Mouse (Mus musculus): ENCODE results near the gene Cxcl15. TPM values are rescaled to one million over a fixed set of nuclear protein-coding genes. Genes with fewer than 3 reads are reported as not detected.
"Not testable (repeated sequence)": the region's sequence is repeated elsewhere in the genome, so short reads cannot be mapped to it uniquely, and the experiment has no call there.

Cxcl15 gene
- total and polyA plus RNA-seq, 2 experiments from 2014 or later, result not detected

GRCm38 (mm10) chr5:90789306-90790073 lies 4.8 kb upstream of the Cxcl15 start:
- Histone ChIP-seq H3K36me3 (ENCODE audit: insufficient read depth) (no peaks in the 10 kb centered on the region), H3K4me2 (ENCODE audit: low read depth) (no peak overlapping the region), H3K4me3 (ENCODE audit: low read depth, low read length) (no peak overlapping the region), H3K27me3 (ENCODE audit: insufficient read depth, low read length) (no peaks in the 10 kb centered on the region), H3K9me3 (ENCODE audit: low read length) (no peaks in the 10 kb centered on the region), H3K4me1 (ENCODE audit: insufficient read depth) (peaks cover 4% of the 10 kb centered on the region; the same call in 1 of the 2 replicates), H3K9ac (no peak overlapping the region), H3K27ac (ENCODE audit: low read depth, low read length) (no peak overlapping the region)
- WGBS, result 90% methylated on average over 11 of the region's 11 CpGs
- no peak for ATAC-seq
- DNase-seq, result no peak
- no peak for TF ChIP-seq CTCF (IDR thresholded peaks at IDR 0.05; ENCODE audit: low read depth)

GRCm38 (mm10) chr5:90790074-90790502 lies 4.2 kb upstream of the Cxcl15 start:
- no peak for ATAC-seq

GRCm38 (mm10) chr5:90795392-90795791 lies 1.1 kb downstream of the Cxcl15 start:
- not testable (repeated sequence) for H3K4me3 ChIP-seq (ENCODE audit: low read depth, low read length); DNase-seq; H3K9me3 ChIP-seq (ENCODE audit: low read length); ATAC-seq; H3K36me3 ChIP-seq (ENCODE audit: insufficient read depth); H3K9ac ChIP-seq; H3K27me3 ChIP-seq (ENCODE audit: insufficient read depth, low read length); H3K4me1 ChIP-seq (ENCODE audit: insufficient read depth); H3K4me2 ChIP-seq (ENCODE audit: low read depth); H3K27ac ChIP-seq (ENCODE audit: low read depth, low read length)
- 84% methylated on average over 2 of the region's 2 CpGs for WGBS

More at GRCm38 (mm10) chr5:90790074-90790502, 4.2 kb upstream of the Cxcl15 start:
- no peak overlapping the region for H3K4me3 ChIP-seq (ENCODE audit: low read depth, low read length)
- no peak for TF ChIP-seq CTCF (IDR thresholded peaks at IDR 0.05; ENCODE audit: low read depth)
- DNase-seq, result no peak
- WGBS, result 87% methylated on average over 8 of the region's 8 CpGs
- H3K4me2 ChIP-seq (ENCODE audit: low read depth), result no peak overlapping the region
- peaks cover 4% of the 10 kb centered on the region; the same call in 1 of the 2 replicates for H3K4me1 ChIP-seq (ENCODE audit: insufficient read depth)
- H3K9me3 ChIP-seq (ENCODE audit: low read length), result no peaks in the 10 kb centered on the region
- H3K9ac ChIP-seq, result no peak overlapping the region
- no peaks in the 10 kb centered on the region for H3K36me3 ChIP-seq (ENCODE audit: insufficient read depth)
- H3K27me3 ChIP-seq (ENCODE audit: insufficient read depth, low read length), result no peaks in the 10 kb centered on the region
- H3K27ac ChIP-seq (ENCODE audit: low read depth, low read length), result no peak overlapping the region

GRCm38 (mm10) chr5:90804574-90804973 lies 10.2 kb downstream of the Cxcl15 start:
- Histone ChIP-seq H3K9ac (no peak overlapping the region), H3K4me2 (ENCODE audit: low read depth) (no peak overlapping the region), H3K4me1 (ENCODE audit: insufficient read depth) (no peaks in the 10 kb centered on the region), H3K27me3 (ENCODE audit: insufficient read depth, low read length) (no peaks in the 10 kb centered on the region), H3K9me3 (ENCODE audit: low read length) (no peaks in the 10 kb centered on the region), H3K4me3 (ENCODE audit: low read depth, low read length) (no peak overlapping the region), H3K36me3 (ENCODE audit: insufficient read depth) (no peaks in the 10 kb centered on the region), H3K27ac (ENCODE audit: low read depth, low read length) (no peak overlapping the region)
- DNase-seq (no peak), ATAC-seq (no peak)
- no peak for TF ChIP-seq CTCF (IDR thresholded peaks at IDR 0.05; ENCODE audit: low read depth)

DNA sequence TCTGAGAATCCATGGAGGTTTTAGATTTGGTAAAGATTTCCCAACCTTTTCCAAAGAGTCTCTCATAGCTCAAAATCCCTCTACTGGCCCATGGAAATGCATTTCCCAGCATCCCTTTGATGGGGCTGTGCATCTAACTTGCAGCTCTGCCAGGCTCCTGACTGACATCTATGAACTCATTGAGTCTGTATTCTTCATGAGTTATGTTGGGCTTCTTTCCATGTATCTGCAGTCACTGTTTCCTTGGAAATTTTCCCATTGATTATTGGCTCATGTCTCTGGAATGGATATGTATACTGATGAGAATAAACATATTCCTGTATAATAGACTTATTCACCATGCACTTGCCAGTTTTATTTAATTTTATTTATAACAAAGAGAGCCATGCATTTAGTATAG lies 11.7 kb downstream of the Cxcl15 start:
- Histone ChIP-seq H3K4me2 (ENCODE audit: low read depth) (no peak overlapping the region), H3K9ac (no peak overlapping the region), H3K4me3 (ENCODE audit: low read depth, low read length) (no peak overlapping the region), H3K36me3 (ENCODE audit: insufficient read depth) (no peaks in the 10 kb centered on the region), H3K4me1 (ENCODE audit: insufficient read depth) (no peaks in the 10 kb centered on the region), H3K27ac (ENCODE audit: low read depth, low read length) (no peak overlapping the region), H3K27me3 (ENCODE audit: insufficient read depth, low read length) (no peaks in the 10 kb centered on the region), H3K9me3 (ENCODE audit: low read length) (no peaks in the 10 kb centered on the region)
- DNase-seq (no peak), ATAC-seq (no peak)
- no peak for TF ChIP-seq CTCF (IDR thresholded peaks at IDR 0.05; ENCODE audit: low read depth)

GRCm38 (mm10) chr5:90807176-90807950 lies 13.0 kb downstream of the Cxcl15 start:
- H3K9me3 ChIP-seq (ENCODE audit: low read length), result no peaks in the 10 kb centered on the region
- H3K9ac ChIP-seq, result no peak overlapping the region
- ATAC-seq, result no peak
- H3K27me3 ChIP-seq (ENCODE audit: insufficient read depth, low read length), result no peaks in the 10 kb centered on the region
- WGBS, result 85% methylated on average over 3 of the region's 3 CpGs
- DNase-seq, result no peak
- no peak overlapping the region for H3K27ac ChIP-seq (ENCODE audit: low read depth, low read length)
- no peak for TF ChIP-seq CTCF (IDR thresholded peaks at IDR 0.05; ENCODE audit: low read depth)
- H3K4me2 ChIP-seq (ENCODE audit: low read depth), result no peak overlapping the region
- no peaks in the 10 kb centered on the region for H3K4me1 ChIP-seq (ENCODE audit: insufficient read depth)
- H3K36me3 ChIP-seq (ENCODE audit: insufficient read depth), result no peaks in the 10 kb centered on the region
- H3K4me3 ChIP-seq (ENCODE audit: low read depth, low read length), result no peak overlapping the region

GRCm38 (mm10) chr5:90819756-90820155 lies 25.4 kb downstream of the Cxcl15 start:
- DNase-seq, result no peak
- no peaks in the 10 kb centered on the region for H3K36me3 ChIP-seq (ENCODE audit: insufficient read depth)
- no peak overlapping the region for H3K4me3 ChIP-seq (ENCODE audit: low read depth, low read length)
- TF ChIP-seq CTCF (IDR thresholded peaks at IDR 0.05; ENCODE audit: low read depth), result no peak
- no peak overlapping the region for H3K9ac ChIP-seq
- H3K9me3 ChIP-seq (ENCODE audit: low read length), result no peaks in the 10 kb centered on the region
- H3K4me1 ChIP-seq (ENCODE audit: insufficient read depth), result no peaks in the 10 kb centered on the region
- H3K27ac ChIP-seq (ENCODE audit: low read depth, low read length), result no peak overlapping the region
- no peak overlapping the region for H3K4me2 ChIP-seq (ENCODE audit: low read depth)
- H3K27me3 ChIP-seq (ENCODE audit: insufficient read depth, low read length), result no peaks in the 10 kb centered on the region
- no peak for ATAC-seq

All from forebrain, postnatal 0 days (tissue).